Mouse (Mus musculus) forebrain, embryonic 15.5 days (tissue): Measurements from ENCODE around the gene Susd1. TPM values are rescaled to one million over a fixed set of nuclear protein-coding genes. Genes with fewer than 3 reads are reported as not detected.
"Not testable (repeated sequence)": the region's sequence is repeated elsewhere in the genome, so short reads cannot be mapped to it uniquely, and the experiment has no call there.

ENCODE experiments used
- ATAC-seq: fragments of 200-750 bp; cut with Nextera tagmentation; replicated peaks from 2 replicates; pipeline ENCODE4 v1.8.0; 2017; ENCODE audit warnings: mild to moderate bottlenecking, moderate TSS enrichment, moderate library complexity
- H3K27ac ChIP-seq: fragments of 300-500 bp; sonication (generic); replicated peaks from 2 replicates; pipeline ENCODE4 v1.5.1; 2015; ENCODE audit warnings: mild to moderate bottlenecking, inconsistent platforms
- H3K27me3 ChIP-seq: fragments of 300-500 bp; sonication (generic); 2 replicates; pipeline ENCODE4 v1.6.1; 2015; ENCODE audit warnings: inconsistent platforms
- H3K36me3 ChIP-seq: fragments of 300-500 bp; sonication (generic); 2 replicates; pipeline ENCODE4 v1.6.1; 2015; ENCODE audit warnings: mild to moderate bottlenecking, inconsistent platforms
- H3K4me1 ChIP-seq: fragments of 300-500 bp; sonication (generic); 2 replicates; pipeline ENCODE4 v1.6.1; 2015; ENCODE audit warnings: inconsistent platforms
- H3K4me2 ChIP-seq: fragments of 300-500 bp; sonication (generic); replicated peaks from 2 replicates; pipeline ENCODE4 v1.6.1; 2015; ENCODE audit warnings: mild to moderate bottlenecking, inconsistent platforms
- H3K4me3 ChIP-seq: fragments of 300-500 bp; sonication (generic); 2 replicates; pipeline ENCODE4 v1.5.1; 2015; ENCODE audit warnings: mild to moderate bottlenecking, inconsistent platforms
- H3K9ac ChIP-seq: fragments of 300-500 bp; sonication (generic); replicated peaks from 2 replicates; pipeline ENCODE4 v1.6.1; 2015; ENCODE audit warnings: mild to moderate bottlenecking, inconsistent platforms
- H3K9me3 ChIP-seq: fragments of 300-500 bp; sonication (generic); 2 replicates; pipeline ENCODE4 v1.6.1; 2016; ENCODE audit warnings: inconsistent platforms
- WGBS: fragments of 180-500 bp; shearing (Covaris S2); methylation state at CpG from one replicate; pipeline ENCODE4 v1.1.7; 2015; ENCODE audit warnings: mixed read lengths; 5-methylcytosine and 5-hydroxymethylcytosine counted together
- polyA plus RNA-seq: library from polyadenylated mRNA; unstranded; fragments of >200 nt; fragmentation: Nextera tagmentation; extraction: Ambion mirVana; gene quantifications from 2 replicates; pipeline ENCODE4 v1.2.1, GENCODE M21; 2015

Gene Susd1
- polyA plus RNA-seq, 1 experiment from 2014 or later: 0.90 TPM

GRCm38 (mm10) chr4:59310590-59310989 is 127.8 kb downstream of the Susd1 start:
- H3K27me3 ChIP-seq: no peaks in the 10 kb centered on the region
- H3K9me3 ChIP-seq: no peaks in the 10 kb centered on the region
- H3K4me2 ChIP-seq: no peak overlapping the region
- ATAC-seq: no peak
- H3K4me3 ChIP-seq: no peak overlapping the region
- WGBS: 84% methylated on average over 9 of the region's 9 CpGs
- no peak overlapping the region for H3K9ac ChIP-seq
- H3K36me3 ChIP-seq: no peaks in the 10 kb centered on the region
- peaks cover 4% of the 10 kb centered on the region; the same call in 1 of the 2 replicates for H3K4me1 ChIP-seq
- H3K27ac ChIP-seq: no peak overlapping the region

GRCm38 (mm10) chr4:59307841-59308589 is 130.4 kb downstream of the Susd1 start:
- H3K9ac ChIP-seq: no peak overlapping the region
- no peak overlapping the region for H3K4me3 ChIP-seq
- WGBS: 87% methylated on average over 10 of the region's 10 CpGs
- H3K27ac ChIP-seq: no peak overlapping the region
- H3K36me3 ChIP-seq: no peaks in the 10 kb centered on the region
- no peak overlapping the region for H3K4me2 ChIP-seq
- no peak for ATAC-seq
- H3K27me3 ChIP-seq: no peaks in the 10 kb centered on the region
- no peaks in the 10 kb centered on the region for H3K9me3 ChIP-seq
- peaks cover 3% of the 10 kb centered on the region; the same call in 1 of the 2 replicates for H3K4me1 ChIP-seq

- Histone ChIP-seq H3K4me3 (no peak overlapping the region), H3K27me3 (no peaks in the 10 kb centered on the region), H3K27ac (no peak overlapping the region), H3K4me2 (no peak overlapping the region), H3K4me1 (no peaks in the 10 kb centered on the region), H3K9ac (no peak overlapping the region), H3K36me3 (no peaks in the 10 kb centered on the region), H3K9me3 (no peaks in the 10 kb centered on the region)
- ATAC-seq: no peak
- WGBS: 89% methylated on average over 8 of the region's 8 CpGs
These were observed 136.0 kb downstream of the Susd1 start for GRCm38 (mm10) chr4:59302387-59302786.

- Histone ChIP-seq H3K9ac (no peak overlapping the region), H3K9me3 (no peaks in the 10 kb centered on the region), H3K27ac (no peak overlapping the region), H3K4me1 (no peaks in the 10 kb centered on the region), H3K4me3 (no peak overlapping the region), H3K27me3 (no peaks in the 10 kb centered on the region), H3K4me2 (no peak overlapping the region), H3K36me3 (no peaks in the 10 kb centered on the region)
- 91% methylated on average over 9 of the region's 9 CpGs for WGBS
- ATAC-seq: no peak
These were observed 137.2 kb downstream of the Susd1 start for GRCm38 (mm10) chr4:59301025-59301815.

GRCm38 (mm10) chr4:59298719-59299496 is 139.5 kb downstream of the Susd1 start:
- Histone ChIP-seq H3K9me3 (no peaks in the 10 kb centered on the region), H3K27ac (no peak overlapping the region), H3K36me3 (no peaks in the 10 kb centered on the region), H3K27me3 (no peaks in the 10 kb centered on the region), H3K4me3 (no peak overlapping the region), H3K4me2 (no peak overlapping the region), H3K4me1 (no peaks in the 10 kb centered on the region), H3K9ac (no peak overlapping the region)
- no peak for ATAC-seq
- WGBS: 73% methylated on average over 7 of the region's 7 CpGs

- H3K27me3 ChIP-seq: no peaks in the 10 kb centered on the region
- H3K4me3 ChIP-seq: no peak overlapping the region
- no peak overlapping the region for H3K9ac ChIP-seq
- H3K36me3 ChIP-seq: no peaks in the 10 kb centered on the region
- no peaks in the 10 kb centered on the region for H3K4me1 ChIP-seq
- 91% methylated on average over 6 of the region's 6 CpGs for WGBS
- H3K27ac ChIP-seq: no peak overlapping the region
- no peaks in the 10 kb centered on the region for H3K9me3 ChIP-seq
- no peak overlapping the region for H3K4me2 ChIP-seq
- no peak for ATAC-seq
These were observed 143.3 kb downstream of the Susd1 start for GRCm38 (mm10) chr4:59295127-59295526.

- Histone ChIP-seq H3K9ac (no peak overlapping the region), H3K4me3 (no peak overlapping the region), H3K9me3 (no peaks in the 10 kb centered on the region), H3K27ac (no peak overlapping the region), H3K36me3 (no peaks in the 10 kb centered on the region), H3K4me2 (no peak overlapping the region), H3K27me3 (no peaks in the 10 kb centered on the region), H3K4me1 (no peaks in the 10 kb centered on the region)
- no peak for ATAC-seq
- 78% methylated on average over 3 of the region's 3 CpGs for WGBS
These were observed 143.8 kb downstream of the Susd1 start for GRCm38 (mm10) chr4:59294661-59295060.

- Histone ChIP-seq H3K9ac (no peak overlapping the region), H3K4me1 (no peaks in the 10 kb centered on the region), H3K27me3 (no peaks in the 10 kb centered on the region), H3K9me3 (no peaks in the 10 kb centered on the region), H3K36me3 (no peaks in the 10 kb centered on the region), H3K27ac (no peak overlapping the region), H3K4me3 (no peak overlapping the region), H3K4me2 (no peak overlapping the region)
- WGBS: 76% methylated on average over 13 of the region's 13 CpGs
- no peak for ATAC-seq
These were observed 146.3 kb downstream of the Susd1 start for GRCm38 (mm10) chr4:59291914-59292718.

GRCm38 (mm10) chr4:59290972-59291576 is 147.4 kb downstream of the Susd1 start:
- 76% methylated on average over 6 of the region's 6 CpGs for WGBS
- ATAC-seq: no peak
- Histone ChIP-seq H3K4me1 (no peaks in the 10 kb centered on the region), H3K27ac (no peak overlapping the region), H3K4me2 (no peak overlapping the region), H3K4me3 (no peak overlapping the region), H3K9ac (no peak overlapping the region), H3K9me3 (no peaks in the 10 kb centered on the region), H3K36me3 (no peaks in the 10 kb centered on the region), H3K27me3 (no peaks in the 10 kb centered on the region)

GRCm38 (mm10) chr4:59287103-59287502 is 151.3 kb downstream of the Susd1 start:
- 82% methylated on average over 2 of the region's 2 CpGs for WGBS
- no peaks in the 10 kb centered on the region for H3K36me3 ChIP-seq
- no peaks in the 10 kb centered on the region for H3K4me1 ChIP-seq
- H3K9me3 ChIP-seq: no peaks in the 10 kb centered on the region
- H3K27ac ChIP-seq: no peak overlapping the region
- no peak overlapping the region for H3K9ac ChIP-seq
- ATAC-seq: no peak
- H3K4me2 ChIP-seq: no peak overlapping the region
- no peak overlapping the region for H3K4me3 ChIP-seq
- no peaks in the 10 kb centered on the region for H3K27me3 ChIP-seq

GRCm38 (mm10) chr4:59286351-59286750 is 152.1 kb downstream of the Susd1 start:
- not testable (repeated sequence) for H3K27me3 ChIP-seq, H3K36me3 ChIP-seq, H3K9me3 ChIP-seq, H3K9ac ChIP-seq, H3K4me1 ChIP-seq, H3K27ac ChIP-seq, H3K4me2 ChIP-seq, H3K4me3 ChIP-seq, ATAC-seq
- WGBS: 72% methylated on average over 6 of the region's 6 CpGs
